Mouse (Mus musculus): ENCODE measurements around the gene 4930469K13Rik. TPM values are rescaled to one million over a fixed set of nuclear protein-coding genes. Genes with fewer than 3 reads are reported as not detected.

Gene 4930469K13Rik
- total RNA-seq, 2 experiments from 2014 or later: not detected

DNA sequence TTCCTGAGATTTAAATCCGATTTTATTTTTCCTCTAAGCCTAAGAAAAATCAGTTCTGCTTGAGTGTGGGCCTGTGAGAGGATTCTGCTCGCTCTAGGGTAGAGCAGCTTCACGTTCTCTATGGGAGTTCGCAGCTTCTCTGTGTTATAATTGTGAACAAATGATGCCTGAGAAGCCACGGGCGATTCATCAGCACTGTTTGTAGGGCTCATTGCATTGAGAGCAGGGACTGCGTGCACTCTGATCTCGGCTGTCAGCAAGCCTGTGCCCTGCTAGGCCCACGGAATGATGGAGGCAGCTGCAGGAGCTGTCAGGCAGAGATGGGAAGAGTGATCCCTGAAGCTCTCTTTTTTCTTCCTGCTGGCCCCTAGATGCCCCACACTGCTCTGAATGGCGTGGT lies 100.1 kb downstream of the 4930469K13Rik start:
- DNase-seq (ENCODE audit: low spot score in 2 of 2): no peak

- DNase-seq (ENCODE audit: low spot score in 2 of 2): no peak
These were observed 104.9 kb downstream of the 4930469K13Rik start for GRCm38 (mm10) chr11:33993496-33993895.

GRCm38 (mm10) chr11:33992938-33993337 lies 105.4 kb downstream of the 4930469K13Rik start, which contains the start of gene Kcnip1:
Kcnip1 (minus strand) TSS chr11:33993152.
- peak; percentile 15 to 36 for DNase-seq (ENCODE audit: low spot score in 2 of 2)

DNA sequence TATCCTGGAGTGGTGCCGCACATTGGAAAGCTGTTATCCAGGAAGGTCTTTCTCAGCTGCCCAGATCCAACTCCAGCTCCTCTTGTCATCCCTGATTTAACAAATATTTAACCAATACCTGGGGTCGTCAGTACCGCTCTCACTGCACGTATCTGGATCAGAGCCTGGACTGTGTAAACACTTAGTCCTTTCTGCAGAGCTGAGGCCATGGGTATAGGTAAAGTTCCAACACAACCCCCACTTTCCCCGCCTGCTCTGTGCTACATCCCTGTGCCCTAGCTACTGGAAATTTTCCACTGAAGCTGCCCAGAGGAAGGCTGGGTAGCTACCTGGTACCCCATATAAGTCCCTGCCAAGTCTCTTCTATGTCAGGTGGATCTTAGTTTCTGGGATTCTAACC lies 108.4 kb downstream of the 4930469K13Rik start:
- no peak for DNase-seq (ENCODE audit: low spot score in 2 of 2)

- DNase-seq (ENCODE audit: low spot score in 2 of 2): no peak
These were observed 111.8 kb downstream of the 4930469K13Rik start for GRCm38 (mm10) chr11:33986525-33986924.

DNA sequence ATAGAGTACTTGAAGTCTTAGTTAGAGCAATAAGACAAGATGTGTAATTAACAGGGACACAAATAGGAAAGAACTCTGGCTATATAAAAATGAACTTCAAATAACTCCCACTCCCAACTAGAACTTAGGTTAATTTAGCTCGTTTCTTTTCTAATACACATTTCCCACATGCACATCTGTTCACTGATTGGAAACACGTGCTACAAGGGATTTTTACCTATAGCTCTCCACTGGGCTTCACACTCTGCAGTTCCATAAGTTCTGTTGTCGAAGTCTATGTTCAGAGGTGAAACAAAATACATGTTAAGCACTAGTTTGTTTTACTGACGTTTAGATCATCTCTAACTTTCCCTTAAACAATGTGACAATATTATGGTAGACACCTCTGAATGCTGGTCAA lies 118.2 kb downstream of the 4930469K13Rik start:
- no peak for DNase-seq (ENCODE audit: low spot score in 2 of 2)

GRCm38 (mm10) chr11:33975121-33975520 lies 123.2 kb downstream of the 4930469K13Rik start:
- DNase-seq (ENCODE audit: low spot score in 2 of 2): no peak

DNA sequence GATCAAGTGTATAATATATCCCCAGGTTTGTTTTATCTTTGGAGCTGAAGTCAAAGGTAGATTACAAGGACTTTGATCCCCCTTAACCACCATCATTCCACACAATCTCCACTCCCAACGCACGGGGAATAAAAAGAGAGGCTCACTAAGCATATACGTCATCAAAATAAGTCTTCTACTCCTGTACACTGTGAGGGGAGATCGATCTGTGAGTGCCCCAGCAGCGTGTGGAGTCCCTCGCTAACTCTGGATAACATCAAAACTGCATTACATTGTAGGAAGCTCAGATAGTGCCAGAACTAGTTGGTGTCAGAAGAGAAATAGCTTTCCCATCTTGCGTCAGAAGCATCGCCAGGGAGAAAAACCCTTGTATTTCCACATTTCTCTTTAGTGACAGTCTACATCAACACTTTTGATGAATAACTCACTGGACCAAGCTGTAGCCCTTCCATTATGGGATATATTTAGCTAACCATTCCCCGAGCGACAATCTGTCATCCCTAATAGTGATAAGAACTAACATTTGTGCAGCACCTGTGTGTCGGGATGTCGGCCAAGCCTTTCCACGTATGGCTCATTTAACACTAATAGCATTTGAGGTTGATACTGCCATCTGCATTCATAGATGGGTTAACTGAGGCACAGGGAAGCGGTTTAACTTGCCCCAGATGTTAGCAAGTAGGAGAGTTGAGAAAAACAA lies 123.9 kb downstream of the 4930469K13Rik start:
- peak in 1 of 2 experiments; percentile 39 for DNase-seq (ENCODE audit: low spot score in 2 of 2)

GRCm38 (mm10) chr11:33972114-33972513 lies 126.2 kb downstream of the 4930469K13Rik start:
- no peak for DNase-seq (ENCODE audit: low spot score in 2 of 2)

DNA sequence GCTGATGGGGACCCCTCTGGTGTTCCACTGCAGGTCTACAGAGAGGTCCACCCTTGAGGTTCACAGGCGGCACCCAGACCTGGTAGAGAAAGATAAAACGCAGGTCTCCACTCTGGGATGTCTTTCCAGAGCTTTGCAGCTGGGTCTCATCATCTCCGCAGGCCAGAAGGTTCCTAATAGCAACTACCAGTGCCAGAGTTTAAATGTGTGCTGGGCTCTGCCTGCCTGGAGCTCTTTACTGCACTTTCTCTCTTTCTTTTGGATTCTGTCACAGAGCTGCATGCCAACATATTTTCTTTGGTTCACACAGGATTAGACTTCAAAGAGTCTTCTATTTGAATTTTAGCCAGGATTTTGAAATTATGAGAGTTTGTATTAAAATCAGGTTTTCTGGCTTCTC lies 129.2 kb downstream of the 4930469K13Rik start:
- no peak for DNase-seq (ENCODE audit: low spot score in 2 of 2)

DNA sequence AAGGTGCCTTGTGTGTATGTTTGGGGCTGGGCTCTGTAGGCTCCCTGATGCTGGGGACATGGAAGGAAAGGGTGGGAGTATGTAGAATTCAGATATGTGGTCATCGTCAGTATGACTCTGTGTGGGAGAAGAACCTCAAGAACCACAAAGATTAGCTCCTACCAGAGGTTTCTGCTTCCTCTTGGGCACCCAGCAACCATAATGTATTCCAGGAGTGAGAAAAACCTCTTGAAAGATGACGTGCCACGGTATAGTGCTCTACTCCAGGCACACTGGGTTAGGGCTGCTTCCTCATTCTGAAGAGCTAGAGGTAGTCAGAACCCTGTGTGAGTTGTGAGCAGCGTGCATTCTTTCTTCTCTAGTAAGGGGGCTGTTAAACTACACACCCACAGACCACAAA lies 130.6 kb downstream of the 4930469K13Rik start:
- DNase-seq (ENCODE audit: low spot score in 2 of 2): no peak

DNA sequence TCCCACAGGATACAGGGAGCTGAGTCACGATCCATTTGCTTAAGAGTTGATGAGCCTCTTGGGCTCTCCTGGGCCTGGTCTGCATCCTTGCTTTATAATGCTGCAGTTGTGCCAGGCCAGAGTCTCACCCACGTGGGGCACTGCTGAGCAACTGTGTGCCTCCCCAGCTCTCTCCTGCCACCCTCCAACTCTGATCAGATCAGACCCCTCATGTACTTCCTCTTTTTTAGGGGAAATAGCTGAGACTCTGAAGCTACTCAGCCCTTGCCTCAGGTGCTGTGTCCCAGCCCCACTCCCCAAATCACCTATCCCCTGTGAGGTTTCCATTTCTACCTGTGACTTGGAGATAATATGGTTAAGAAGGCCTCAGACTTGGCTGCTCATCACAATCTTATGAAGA lies 133.0 kb downstream of the 4930469K13Rik start:
- no peak for DNase-seq (ENCODE audit: low spot score in 2 of 2)

- DNase-seq (ENCODE audit: low spot score in 2 of 2): no peak
These were observed 135.5 kb downstream of the 4930469K13Rik start, which contains the start of gene Kcnmb1 for GRCm38 (mm10) chr11:33962688-33963407. Kcnmb1 (plus strand) TSS chr11:33963013.

DNA sequence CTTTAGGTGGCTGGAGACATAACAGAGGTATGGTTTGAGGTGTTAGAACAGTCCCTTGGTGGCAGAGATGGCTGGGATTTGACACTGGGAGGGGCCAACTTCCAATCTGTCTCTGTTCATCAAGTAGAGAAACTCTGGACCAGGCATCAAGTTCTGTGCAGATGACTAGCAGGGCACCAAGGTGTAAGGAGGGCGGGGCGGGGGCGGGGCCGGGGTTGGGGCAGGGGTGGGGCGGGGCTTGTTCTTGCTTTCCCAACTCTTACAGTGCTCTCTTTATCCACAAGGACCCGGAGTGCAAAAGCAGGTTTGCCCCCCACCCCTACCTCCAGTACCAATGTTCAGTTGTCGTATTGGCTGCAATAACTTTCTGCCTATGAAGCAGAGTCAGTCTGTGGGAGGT lies 136.2 kb downstream of the 4930469K13Rik start:
- DNase-seq (ENCODE audit: low spot score in 2 of 2): no peak

- peak; percentile 48 to 55 for DNase-seq (ENCODE audit: low spot score in 2 of 2)
These were observed 139.6 kb downstream of the 4930469K13Rik start for GRCm38 (mm10) chr11:33958713-33959112.

DNA sequence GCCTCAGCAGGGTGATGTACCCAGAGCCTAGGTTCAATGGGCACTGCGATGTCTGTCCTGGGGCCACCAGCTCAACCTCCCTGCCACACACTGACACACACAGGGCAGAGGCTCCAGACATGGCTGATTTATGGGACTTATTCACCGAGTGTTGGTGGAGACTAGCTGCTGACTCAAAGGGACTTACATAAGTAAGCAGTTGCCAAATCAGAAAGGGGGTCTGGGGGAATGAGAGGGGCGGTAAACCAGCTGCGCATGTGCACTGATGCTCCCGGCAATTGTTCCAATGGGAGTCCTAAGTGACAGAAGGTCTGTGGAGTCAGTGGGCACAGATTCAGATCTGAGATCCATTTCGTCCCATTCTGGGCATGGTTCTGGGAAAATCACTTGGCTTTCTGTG lies 140.8 kb downstream of the 4930469K13Rik start:
- DNase-seq (ENCODE audit: low spot score in 2 of 2): peak; percentile 25 to 33

DNA sequence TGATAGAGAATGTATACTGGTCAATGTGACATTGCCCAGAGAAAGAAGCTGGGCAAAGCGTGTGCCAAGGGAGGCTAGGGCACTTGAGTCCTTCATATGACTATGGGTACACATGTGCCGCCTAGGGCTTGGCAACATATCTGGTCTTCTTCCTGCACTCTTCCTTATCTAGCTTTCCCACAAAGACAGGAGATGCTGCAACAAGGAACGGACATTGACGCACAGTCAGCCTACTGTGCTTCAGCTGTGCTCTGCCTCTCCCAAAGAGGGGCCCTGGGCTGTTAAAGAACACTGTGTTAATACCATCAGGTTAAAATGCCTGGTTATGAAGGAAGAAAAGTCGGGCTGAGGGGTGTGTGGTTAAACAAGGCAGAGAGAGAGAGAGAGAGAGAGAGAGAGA lies 141.7 kb downstream of the 4930469K13Rik start:
- DNase-seq (ENCODE audit: low spot score in 2 of 2): no peak

DNA sequence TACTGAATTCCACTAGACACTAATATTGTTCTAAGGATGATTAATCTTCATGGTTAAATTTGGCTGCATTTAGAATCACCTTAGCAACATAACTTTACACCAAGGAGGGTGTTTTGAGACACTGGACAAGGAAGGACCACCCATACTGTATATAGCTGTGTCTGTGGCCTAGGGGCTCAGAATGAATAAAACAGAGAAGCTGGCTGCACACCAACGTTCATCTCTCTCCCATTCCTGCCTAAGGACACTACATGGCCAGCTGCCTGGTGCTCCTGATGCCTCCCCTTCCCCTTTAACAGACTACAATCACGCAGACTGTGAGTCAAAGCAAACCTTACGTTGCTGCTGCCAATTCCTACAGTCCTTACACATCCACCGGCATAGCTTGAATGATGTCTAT lies 142.4 kb downstream of the 4930469K13Rik start:
- DNase-seq (ENCODE audit: low spot score in 2 of 2): no peak

DNA sequence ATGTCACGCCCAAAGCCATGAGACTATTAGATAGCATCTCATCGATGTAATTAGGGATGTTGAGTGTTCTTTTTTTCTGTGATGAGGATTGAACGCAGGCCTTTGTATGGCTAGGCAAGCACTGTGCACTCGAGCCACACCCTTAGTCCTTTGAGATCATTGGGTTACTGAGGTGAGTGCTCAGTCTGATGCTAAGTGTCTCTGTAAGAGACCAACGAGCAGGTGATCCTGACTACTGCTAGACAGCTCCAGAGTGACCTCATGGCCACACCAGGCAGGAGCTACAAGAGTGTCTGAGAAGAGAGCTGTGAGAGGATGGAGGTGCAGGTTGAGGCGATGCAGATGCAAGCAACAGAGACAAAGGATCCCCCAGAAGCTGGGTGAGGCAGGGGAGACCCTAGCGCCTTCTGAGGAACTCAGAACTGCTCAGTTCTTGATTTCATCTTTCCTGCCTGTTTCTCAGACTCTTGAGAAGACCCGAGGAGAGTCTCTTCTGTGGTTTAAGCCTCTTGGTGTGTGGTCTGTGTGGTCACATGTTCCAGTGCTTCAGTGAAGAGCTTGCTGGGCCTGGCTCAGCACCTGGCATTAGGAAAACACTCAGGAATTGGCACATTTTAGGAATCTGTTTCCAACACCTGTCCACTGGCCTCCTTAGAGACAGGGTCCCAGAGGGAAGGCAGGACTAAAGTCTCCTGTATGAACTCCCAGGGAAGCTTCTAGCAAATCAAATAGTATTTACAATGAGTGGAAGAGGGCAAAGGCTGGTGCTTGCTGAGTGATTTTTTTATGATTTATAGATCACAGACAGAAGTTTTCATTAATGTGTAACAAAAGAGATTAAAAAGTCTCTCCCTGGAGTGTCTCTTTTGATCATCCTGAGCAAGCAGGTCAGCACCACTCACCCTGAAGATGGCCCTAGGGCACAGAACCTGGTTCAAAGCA lies 146.4 kb downstream of the 4930469K13Rik start:
- no peak for DNase-seq (ENCODE audit: low spot score in 2 of 2)

DNA sequence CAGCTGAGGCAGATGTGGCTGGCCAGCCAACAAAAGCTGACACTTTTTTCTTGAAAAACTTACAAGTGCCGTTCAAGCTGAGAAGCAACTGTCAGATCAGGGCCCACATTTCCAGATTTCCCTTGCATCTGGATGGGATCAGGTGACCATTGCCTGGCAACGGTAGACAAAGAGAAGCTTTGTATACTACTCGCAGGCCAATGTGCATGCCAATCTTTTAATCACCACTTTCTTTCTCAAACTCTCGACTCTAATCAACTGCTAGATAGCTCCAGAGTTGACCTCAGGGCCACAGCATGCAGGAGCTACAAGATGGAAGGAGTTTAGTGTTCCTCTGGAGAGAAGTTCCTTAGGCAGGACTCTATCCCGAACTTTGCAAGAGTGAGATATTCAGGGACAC lies 147.2 kb downstream of the 4930469K13Rik start:
- DNase-seq (ENCODE audit: low spot score in 2 of 2): no peak

GRCm38 (mm10) chr11:33946501-33946900 lies 151.9 kb downstream of the 4930469K13Rik start:
- no peak for DNase-seq (ENCODE audit: low spot score in 2 of 2)

Measured in layer of hippocampus, postnatal 10 days (tissue).